Mouse (Mus musculus): ENCODE measurements at regions not wholly inside any gene's neighbourhood (a gene's known extent, or its start where the extent isn't known, plus 50 kb on each side); places are given as distances from the start of the nearest gene placed in this dataset.

DNA sequence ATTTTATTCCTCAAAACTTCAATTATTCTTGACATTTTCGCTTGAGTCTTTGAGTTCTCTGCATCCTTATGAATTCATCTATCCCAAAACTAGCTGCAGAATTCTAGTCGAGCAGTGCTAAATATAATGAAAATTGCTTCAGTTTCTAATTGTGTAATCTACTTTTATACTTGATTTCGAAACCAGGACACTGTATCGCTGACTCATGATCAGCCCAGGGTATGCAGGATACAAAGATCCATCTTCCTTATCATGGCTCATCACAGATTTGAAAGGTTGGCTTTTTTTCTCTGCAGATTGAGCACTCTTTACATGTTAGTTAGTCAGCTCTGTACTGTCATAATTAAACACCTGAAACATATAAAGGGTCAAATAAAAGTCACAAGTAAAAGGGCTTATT, 242.1 kb upstream of the Cdyl start:
- TF ChIP-seq POLR2A (IDR thresholded peaks at IDR 0.05; ENCODE audit: borderline replicate concordance, extremely low read depth, low read depth, low read length) (no peak), CTCF (IDR thresholded peaks at IDR 0.05; ENCODE audit: insufficient read depth, low read length) (no peak)

All from lung, adult 2 months (tissue).